Mouse (Mus musculus): Measurements from ENCODE around the gene Dmxl2.

Dmxl2 gene

GRCm38 (mm10) chr9:54499791-54500190 is 1.6 kb downstream of the Dmxl2 start:
- DNase-seq (ENCODE audit: low read depth in 2 of 2, low spot score in 2 of 2): no peak

- DNase-seq (ENCODE audit: low read depth in 2 of 2, low spot score in 2 of 2): no peak
Observed at GRCm38 (mm10) chr9:54499291-54499690, 2.1 kb downstream of the Dmxl2 start.

- DNase-seq (ENCODE audit: low read depth in 2 of 2, low spot score in 2 of 2): no peak
Observed at GRCm38 (mm10) chr9:54490431-54490830, 11.0 kb downstream of the Dmxl2 start.

- DNase-seq (ENCODE audit: low read depth in 2 of 2, low spot score in 2 of 2): no peak
Observed at GRCm38 (mm10) chr9:54489599-54489998, 11.8 kb downstream of the Dmxl2 start.

- DNase-seq (ENCODE audit: low read depth in 2 of 2, low spot score in 2 of 2): no peak
Observed at GRCm38 (mm10) chr9:54484927-54485326, 16.5 kb downstream of the Dmxl2 start.

GRCm38 (mm10) chr9:54483215-54483614 is 18.2 kb downstream of the Dmxl2 start:
- no peak for DNase-seq (ENCODE audit: low read depth in 2 of 2, low spot score in 2 of 2)

- no peak for DNase-seq (ENCODE audit: low read depth in 2 of 2, low spot score in 2 of 2)
Observed at GRCm38 (mm10) chr9:54482763-54483162, 18.7 kb downstream of the Dmxl2 start.

- DNase-seq (ENCODE audit: low read depth in 2 of 2, low spot score in 2 of 2): no peak
Observed at GRCm38 (mm10) chr9:54479054-54479453, 22.4 kb downstream of the Dmxl2 start.

GRCm38 (mm10) chr9:54478117-54478516 is 23.3 kb downstream of the Dmxl2 start:
- no peak for DNase-seq (ENCODE audit: low read depth in 2 of 2, low spot score in 2 of 2)

GRCm38 (mm10) chr9:54474546-54474945 is 26.9 kb downstream of the Dmxl2 start:
- DNase-seq (ENCODE audit: low read depth in 2 of 2, low spot score in 2 of 2): no peak

GRCm38 (mm10) chr9:54474031-54474430 is 27.4 kb downstream of the Dmxl2 start:
- DNase-seq (ENCODE audit: low read depth in 2 of 2, low spot score in 2 of 2): no peak

GRCm38 (mm10) chr9:54472784-54473183 is 28.6 kb downstream of the Dmxl2 start:
- DNase-seq (ENCODE audit: low read depth in 2 of 2, low spot score in 2 of 2): no peak

GRCm38 (mm10) chr9:54469339-54469738 is 32.1 kb downstream of the Dmxl2 start:
- no peak for DNase-seq (ENCODE audit: low read depth in 2 of 2, low spot score in 2 of 2)

- no peak for DNase-seq (ENCODE audit: low read depth in 2 of 2, low spot score in 2 of 2)
Observed at GRCm38 (mm10) chr9:54467433-54467933, 33.9 kb downstream of the Dmxl2 start.

GRCm38 (mm10) chr9:54463483-54464054 is 37.9 kb downstream of the Dmxl2 start:
- no peak for DNase-seq (ENCODE audit: low read depth in 2 of 2, low spot score in 2 of 2)

- DNase-seq (ENCODE audit: low read depth in 2 of 2, low spot score in 2 of 2): no peak
Observed at GRCm38 (mm10) chr9:54439015-54439414, 62.4 kb downstream of the Dmxl2 start.

- DNase-seq (ENCODE audit: low read depth in 2 of 2, low spot score in 2 of 2): no peak
Observed at GRCm38 (mm10) chr9:54438246-54438645, 63.2 kb downstream of the Dmxl2 start.

GRCm38 (mm10) chr9:54416238-54416637 is 85.2 kb downstream of the Dmxl2 start:
- DNase-seq (ENCODE audit: low read depth in 2 of 2, low spot score in 2 of 2): no peak

GRCm38 (mm10) chr9:54356756-54357155 is 144.7 kb downstream of the Dmxl2 start:
- DNase-seq (ENCODE audit: low read depth in 2 of 2, low spot score in 2 of 2): no peak

- DNase-seq (ENCODE audit: low read depth in 2 of 2, low spot score in 2 of 2): no peak
Observed at GRCm38 (mm10) chr9:54342026-54342425, 159.4 kb downstream of the Dmxl2 start.

GRCm38 (mm10) chr9:54336532-54337144 is 164.8 kb downstream of the Dmxl2 start:
- DNase-seq (ENCODE audit: low read depth in 2 of 2, low spot score in 2 of 2): no peak

GRCm38 (mm10) chr9:54335582-54335981 is 165.8 kb downstream of the Dmxl2 start:
- DNase-seq (ENCODE audit: low read depth in 2 of 2, low spot score in 2 of 2): no peak

- DNase-seq (ENCODE audit: low read depth in 2 of 2, low spot score in 2 of 2): no peak
Observed at GRCm38 (mm10) chr9:54329201-54329600, 172.2 kb downstream of the Dmxl2 start.
